Mouse (Mus musculus): ENCODE measurements around the gene Endov. TPM values are rescaled to one million over a fixed set of nuclear protein-coding genes. Genes with fewer than 3 reads are reported as not detected.

Gene Endov
- polyA plus RNA-seq, 1 experiment from 2014 or later = 11.5 TPM

Other genes starting within 250 kb of the Endov start
- 62.6 and 64.3 TPM in 2 replicates for gene Gaa, start 223.5 kb upstream of the Endov start, polyA plus RNA-seq (2015; fragmentation: Nextera tagmentation; extraction: Ambion mirVana)
- 299 and 315 TPM in 2 replicates for gene Eif4a3, start 191.3 kb upstream of the Endov start, polyA plus RNA-seq (2015; fragmentation: Nextera tagmentation; extraction: Ambion mirVana)
- gene Card14, start 183.6 kb upstream of the Endov start, polyA plus RNA-seq (2015; fragmentation: Nextera tagmentation; extraction: Ambion mirVana) = 1.8 and 2.0 TPM in 2 replicates
- 8.2 and 8.3 TPM in 2 replicates for gene Sgsh, start 135.8 kb upstream of the Endov start, polyA plus RNA-seq (2015; fragmentation: Nextera tagmentation; extraction: Ambion mirVana)
- 9.2 and 9.9 TPM in 2 replicates for gene Slc26a11, start 135.8 kb upstream of the Endov start, polyA plus RNA-seq (2015; fragmentation: Nextera tagmentation; extraction: Ambion mirVana)
- 7.3 and 7.6 TPM in 2 replicates for gene Rnf213, start 98.2 kb upstream of the Endov start, polyA plus RNA-seq (2015; fragmentation: Nextera tagmentation; extraction: Ambion mirVana)
- gene Nptx1, start 56.4 kb downstream of the Endov start, polyA plus RNA-seq (2015; fragmentation: Nextera tagmentation; extraction: Ambion mirVana) = 0.59 and 0.63 TPM in 2 replicates
- gene Rptor, start 111.6 kb downstream of the Endov start, polyA plus RNA-seq (2015; fragmentation: Nextera tagmentation; extraction: Ambion mirVana) = 9.3 and 10.0 TPM in 2 replicates